Mouse (Mus musculus) neutrophil, adult 5-6 weeks (primary cell): ENCODE measurements around the gene Sema4c. TPM values are rescaled to one million over a fixed set of nuclear protein-coding genes. Genes with fewer than 3 reads are reported as not detected.

Experiments used
- ATAC-seq: fragments of 151-379, 151-347 bp; 2 replicates; pipeline ENCODE4 v1.8.0; 2017; ENCODE audit warnings: mild to moderate bottlenecking, moderate TSS enrichment; ENCODE audit not compliant: insufficient number of reproducible peaks, poor library complexity, low FRiP score, severe bottlenecking; ENCODE audit errors: extremely low read depth
- total RNA-seq: library from RNA; stranded (forward); fragments of 200-1000 nt; gene quantifications from 2 replicates; pipeline ENCODE4 v1.2.3, GENCODE M21; 2017

The Sema4c gene
- total RNA-seq, 1 experiment from 2014 or later, result not detected

- no peak for ATAC-seq
Measured at GRCm38 (mm10) chr1:36560903-36561302, 2.8 kb upstream of the Sema4c start.

DNA sequence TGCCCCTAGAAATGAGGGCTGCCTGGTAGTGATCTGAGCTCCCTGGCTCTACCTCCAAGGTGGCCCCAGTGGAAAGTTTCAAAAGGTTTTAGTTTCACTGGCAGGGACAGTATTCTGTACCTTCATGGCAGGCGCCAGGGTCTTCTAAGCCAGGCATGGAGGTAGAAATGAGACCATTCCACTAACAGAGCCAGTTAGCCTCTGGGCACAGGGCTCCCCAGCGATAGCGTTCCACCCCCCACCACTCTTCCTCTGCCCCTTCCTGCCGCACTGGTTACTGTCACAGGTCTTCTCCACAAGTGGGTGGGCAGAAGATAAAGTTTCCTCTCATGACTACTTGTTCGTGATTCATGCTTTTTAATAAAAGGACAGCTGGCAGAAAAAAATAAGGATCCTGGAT is 1.7 kb upstream of the Sema4c start:
- no peak for ATAC-seq

- ATAC-seq, result no peak
Measured at GRCm38 (mm10) chr1:36559256-36559655, 1.1 kb upstream of the Sema4c start.

- ATAC-seq, result no peak
Measured at GRCm38 (mm10) chr1:36557457-36558011, 615 bp downstream of the Sema4c start.

DNA sequence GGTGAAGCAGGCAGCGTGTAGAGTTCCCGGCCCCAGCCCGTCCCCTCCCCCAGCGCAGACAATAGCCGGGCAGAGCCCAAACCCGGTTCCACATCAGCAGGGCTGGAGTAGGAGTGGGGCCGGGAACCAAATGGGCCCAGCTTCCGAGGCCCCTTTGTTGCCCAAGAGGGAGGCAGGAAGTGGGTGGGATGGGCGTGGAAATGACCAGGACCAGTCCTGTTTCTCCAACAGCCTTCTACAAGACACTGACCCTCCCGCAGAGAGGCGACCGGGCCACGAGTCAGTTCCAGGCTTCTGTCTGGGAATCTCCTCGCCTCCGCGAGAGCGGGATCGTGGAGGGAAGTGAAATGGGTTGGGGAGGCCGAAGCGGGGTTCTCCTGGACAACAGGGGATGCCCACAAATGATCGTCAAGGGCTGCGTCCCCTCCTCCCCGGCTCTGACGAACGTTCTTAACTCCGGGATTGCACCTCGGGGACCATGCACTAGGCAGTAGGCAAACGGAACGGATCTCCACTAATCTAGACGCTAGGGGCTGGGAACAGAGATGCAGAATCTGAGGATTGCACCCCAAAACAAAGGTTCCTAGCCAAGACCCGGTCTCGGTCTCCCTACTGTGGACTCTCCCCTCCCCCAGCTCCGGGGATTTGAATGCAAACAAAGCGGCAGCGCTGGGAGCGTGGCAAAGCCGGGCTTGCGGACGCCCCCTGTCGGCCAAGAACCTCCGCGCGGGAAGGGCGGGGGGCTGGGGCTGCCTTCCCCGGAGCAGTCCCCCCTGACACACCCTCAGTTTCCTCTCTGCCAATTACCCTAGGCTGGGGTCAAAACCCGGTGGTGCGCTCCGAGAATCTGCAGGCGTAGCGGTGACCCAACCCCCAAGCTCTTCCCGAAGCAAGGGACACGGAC is 1.3 kb downstream of the Sema4c start:
- no peak; the same call in 1 of the 2 replicates for ATAC-seq

- ATAC-seq, result no peak
Measured at GRCm38 (mm10) chr1:36555798-36556395, 2.3 kb downstream of the Sema4c start.

GRCm38 (mm10) chr1:36554633-36555399 is 3.3 kb downstream of the Sema4c start:
- no peak for ATAC-seq

- ATAC-seq, result no peak
Measured at GRCm38 (mm10) chr1:36552506-36552905, 5.6 kb downstream of the Sema4c start.

- no peak for ATAC-seq
Measured at GRCm38 (mm10) chr1:36551904-36552303, 6.2 kb downstream of the Sema4c start.

GRCm38 (mm10) chr1:36550075-36550863 is 7.9 kb downstream of the Sema4c start:
- no peak for ATAC-seq

- ATAC-seq, result no peak
Measured at GRCm38 (mm10) chr1:36549491-36549890, 8.7 kb downstream of the Sema4c start.

DNA sequence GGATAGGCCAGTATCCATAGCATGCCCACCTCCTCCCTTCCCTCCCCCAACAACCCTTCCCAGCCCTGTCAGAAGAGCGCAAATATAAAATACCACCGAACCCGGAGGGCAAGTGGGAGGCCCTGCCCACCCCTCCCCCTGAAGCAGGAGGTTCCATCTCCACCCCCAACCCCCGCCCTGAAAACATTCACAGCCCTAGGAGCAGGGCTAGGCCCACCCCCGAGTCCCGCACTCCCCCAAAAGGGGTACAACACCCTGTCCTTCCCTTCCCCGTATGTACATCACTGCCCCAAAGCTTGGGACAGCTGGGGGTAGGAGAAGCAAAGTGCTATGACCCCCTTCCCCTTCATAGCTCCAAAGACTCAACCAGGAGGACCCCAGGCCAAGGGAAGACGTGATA is 9.4 kb downstream of the Sema4c start:
- ATAC-seq, result no peak

DNA sequence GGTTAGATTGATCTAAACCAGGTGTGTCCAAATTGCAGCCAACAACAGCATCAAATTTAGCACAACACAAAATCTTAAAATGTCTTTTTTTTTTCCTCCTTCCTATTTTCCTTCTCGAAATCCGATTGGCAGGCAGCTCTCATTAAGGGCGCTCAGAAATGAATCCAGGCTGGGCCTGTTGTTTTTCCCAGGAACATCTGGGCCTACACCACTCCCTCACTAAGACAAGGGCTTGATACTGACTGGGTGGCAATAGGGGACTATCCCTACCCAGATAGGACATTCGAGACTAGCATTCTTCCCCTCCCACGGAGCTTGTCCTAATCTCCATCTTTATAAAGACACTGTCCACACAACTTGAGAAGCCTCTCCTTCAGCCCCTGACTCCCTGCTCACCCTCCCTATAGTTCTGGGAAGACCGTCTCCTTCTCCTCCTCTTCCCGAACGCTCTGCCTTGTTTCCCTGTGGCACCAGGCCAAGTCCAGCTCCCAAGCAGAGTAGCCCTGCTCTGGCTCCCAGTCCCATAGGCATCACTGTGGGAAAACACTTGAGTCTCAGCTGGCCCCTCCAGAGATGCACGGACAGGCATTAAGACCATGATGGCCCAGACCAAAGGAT is 10.1 kb downstream of the Sema4c start:
- no peak for ATAC-seq

DNA sequence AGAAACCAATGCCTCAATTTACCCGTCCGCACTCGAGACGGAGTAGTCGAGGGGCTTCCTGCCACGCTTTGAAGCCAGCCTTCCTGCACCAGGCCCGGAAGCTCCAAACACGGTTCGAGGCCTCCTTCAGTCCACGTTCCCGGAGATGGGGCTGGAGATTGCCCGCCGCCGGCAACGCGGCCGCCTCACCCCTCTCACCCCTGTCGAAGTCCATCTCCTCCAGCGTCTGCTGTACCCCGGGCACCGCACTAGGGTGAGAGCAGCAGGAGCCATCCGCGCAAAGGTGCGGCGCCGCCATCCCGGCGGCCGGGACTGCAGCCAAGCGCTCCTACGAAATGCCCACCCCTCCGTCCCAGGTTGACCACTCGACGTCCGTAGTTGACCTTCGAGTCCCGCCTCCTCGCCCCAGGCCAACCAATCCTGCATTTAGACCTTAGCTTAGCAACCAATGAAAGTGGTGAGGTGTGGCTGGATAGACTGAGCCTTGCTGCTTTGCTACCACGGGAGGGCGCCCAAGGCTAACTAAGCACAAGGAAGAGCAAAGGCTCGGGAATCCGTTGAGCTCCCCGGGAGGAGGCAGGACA is 11.2 kb downstream of the Sema4c start, which contains the start of gene Ankrd39:
TSS of gene Ankrd39 (minus strand) at position 558 of the 584 bp plus-strand sequence.
- ATAC-seq, result peak; percentile 98

- no peak for ATAC-seq
Measured at GRCm38 (mm10) chr1:36545845-36546600, 12.1 kb downstream of the Sema4c start.

DNA sequence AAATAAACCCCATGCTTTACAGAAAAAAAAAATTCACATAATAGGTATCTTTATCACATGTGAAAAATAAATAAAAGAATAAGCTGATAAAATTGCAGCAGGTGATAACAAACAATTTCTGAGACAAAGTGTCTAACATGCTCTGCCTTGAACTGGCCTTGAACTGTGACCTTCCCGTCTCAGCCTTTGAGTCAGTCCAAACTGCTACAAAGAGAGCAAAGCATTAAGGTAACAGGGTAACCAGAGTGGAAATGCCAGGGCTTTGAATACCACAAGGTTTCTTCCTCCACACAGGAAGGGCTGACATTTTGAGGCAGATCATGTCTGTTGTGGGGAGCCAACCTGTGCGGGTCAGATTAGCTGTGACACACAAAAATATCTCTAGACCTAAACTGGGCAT is 12.8 kb downstream of the Sema4c start:
- no peak for ATAC-seq

GRCm38 (mm10) chr1:36542925-36543324 is 15.2 kb downstream of the Sema4c start:
- no peak for ATAC-seq
